Mouse (Mus musculus) embryo, embryonic 10.5 days (tissue): ENCODE data around the gene Tc2n.
A peak's percentile ranks its signal among the peaks of the same experiment; 100 is the strongest.
"Not testable (repeated sequence)": the region's sequence is repeated elsewhere in the genome, so short reads cannot be mapped to it uniquely, and the experiment has no call there.

ENCODE experiments used
- DNase-seq: peaks from one replicate; pipeline ENCODE4 v3.0.0-alpha.2; 2015; ENCODE audit warnings: low spot score

The Tc2n gene

GRCm38 (mm10) chr12:101718054-101718754 lies at the start of gene Tc2n:
Gene Tc2n, minus strand, starts transcription at chr12:101718523.
- DNase-seq, result peak; percentile 77

GRCm38 (mm10) chr12:101767306-101768053 lies 49.2 kb upstream of the Tc2n start:
- DNase-seq, result no peak

GRCm38 (mm10) chr12:101766228-101766852 lies 48.0 kb upstream of the Tc2n start:
- DNase-seq, result no peak

DNA sequence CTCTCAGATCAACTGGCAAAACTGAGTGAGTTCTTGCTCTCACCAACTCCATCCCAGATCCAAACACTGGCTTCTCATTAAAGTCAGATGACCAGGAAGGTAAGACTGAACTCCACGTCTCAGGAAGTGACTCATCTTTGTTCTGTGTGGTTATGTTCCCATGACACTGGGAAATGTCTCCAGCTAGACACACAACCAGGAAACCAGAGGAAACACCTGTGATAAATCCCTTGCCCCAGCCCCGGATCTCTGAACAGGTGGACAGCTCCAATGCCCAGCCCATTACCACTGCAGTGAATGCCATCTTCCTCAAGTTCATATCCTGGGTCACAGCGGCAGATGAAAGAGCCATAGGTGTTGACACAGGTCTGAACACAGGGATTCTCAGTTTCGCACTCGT lies 46.5 kb upstream of the Tc2n start:
- DNase-seq, result no peak

DNA sequence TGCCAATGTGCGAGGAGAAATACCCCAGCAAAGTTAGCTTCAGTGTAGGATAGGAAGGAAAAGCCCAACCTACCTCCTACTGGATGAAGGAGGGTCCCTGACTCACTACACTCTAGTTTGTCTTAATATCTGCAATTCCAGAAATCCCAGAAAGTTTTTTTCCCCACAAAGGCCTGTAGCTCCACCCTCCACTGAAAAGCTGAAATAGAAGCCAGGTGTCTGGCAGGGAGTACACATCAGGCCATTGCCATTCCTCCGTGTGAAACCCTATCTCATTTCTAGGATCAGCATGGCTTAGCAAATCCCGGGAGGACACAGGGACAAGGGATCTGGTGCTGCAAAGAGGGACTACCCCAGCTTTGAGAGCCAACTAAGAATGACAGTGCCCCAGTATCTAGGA lies 44.7 kb upstream of the Tc2n start:
- DNase-seq, result no peak

DNA sequence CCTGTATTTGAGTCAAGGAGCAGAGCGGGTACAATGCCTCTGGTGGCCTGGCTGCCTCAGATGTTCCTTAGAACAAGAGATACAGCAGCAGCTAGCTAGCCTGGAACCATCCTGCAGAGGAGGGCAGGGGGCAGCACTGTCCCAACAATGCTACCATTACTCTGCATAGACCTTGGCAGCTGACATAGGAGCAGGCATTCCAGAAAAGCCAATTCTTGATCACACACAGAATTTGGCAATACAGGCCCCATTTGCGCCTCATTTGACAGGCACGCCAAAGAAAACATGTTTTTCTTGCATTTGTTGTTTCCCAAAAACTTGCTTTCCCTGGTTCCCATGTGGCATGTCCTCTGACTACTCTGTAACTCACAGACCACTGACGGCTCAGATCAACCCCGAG lies 43.7 kb upstream of the Tc2n start:
- DNase-seq, result no peak

DNA sequence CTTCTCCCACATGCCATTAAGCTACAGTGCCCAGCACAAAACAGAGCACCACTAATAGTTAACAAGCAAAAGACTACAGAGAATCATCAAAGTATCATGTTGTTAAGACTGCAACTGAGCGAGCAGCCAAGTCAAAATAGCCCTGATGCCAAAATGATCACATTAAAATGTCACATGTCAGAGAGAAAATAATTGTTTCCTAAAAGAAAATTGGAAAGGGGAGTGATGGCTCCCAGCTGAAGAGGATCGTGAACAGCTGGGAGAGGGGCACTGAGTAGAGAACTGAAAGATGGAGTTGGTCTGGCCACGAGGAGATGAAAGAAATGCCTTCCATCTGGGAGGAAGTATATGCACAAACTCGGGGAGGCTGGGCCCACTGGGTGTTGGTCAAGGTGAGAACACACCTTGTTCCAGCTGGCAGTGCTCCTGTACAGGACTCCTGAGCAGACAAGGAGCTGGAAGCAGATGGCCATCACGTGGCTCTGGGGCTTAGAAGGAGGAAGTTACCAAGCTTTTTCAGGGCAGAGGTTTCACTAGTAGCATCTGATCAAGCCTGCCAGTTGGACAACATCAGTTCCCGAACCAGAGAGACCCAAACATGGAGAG lies 41.2 kb upstream of the Tc2n start:
- no peak for DNase-seq

GRCm38 (mm10) chr12:101758698-101759097 lies 40.4 kb upstream of the Tc2n start:
- DNase-seq, result no peak

- no peak for DNase-seq
Observed at GRCm38 (mm10) chr12:101742375-101742774, 24.1 kb upstream of the Tc2n start.

- no peak for DNase-seq
Observed at GRCm38 (mm10) chr12:101740486-101740885, 22.2 kb upstream of the Tc2n start.

DNA sequence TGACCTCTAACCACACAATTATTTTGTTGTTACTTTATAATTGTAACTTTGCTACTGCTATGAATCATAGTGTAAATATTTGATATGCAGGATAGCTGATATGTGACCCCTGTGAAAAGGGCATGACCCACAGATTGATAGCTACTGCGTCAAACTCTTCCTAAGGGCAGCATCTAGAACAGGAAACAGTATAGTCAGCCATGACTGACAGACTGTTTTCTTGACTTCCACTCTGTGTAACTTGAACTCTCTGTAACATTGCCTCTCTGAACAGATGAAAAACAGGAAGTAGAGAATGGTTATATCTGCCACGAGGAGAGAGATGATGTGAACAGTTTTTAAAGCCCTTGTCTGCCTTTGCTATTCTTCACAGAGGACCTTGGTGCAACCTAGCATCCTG lies 21.7 kb upstream of the Tc2n start:
- DNase-seq, result no peak

GRCm38 (mm10) chr12:101718755-101719150 lies 430 bp upstream of the Tc2n start:
- peak; percentile 49 for DNase-seq

- no peak for DNase-seq
Observed at GRCm38 (mm10) chr12:101699176-101699575, 19.1 kb downstream of the Tc2n start.

- DNase-seq, result no peak
Observed at GRCm38 (mm10) chr12:101696521-101696920, 21.8 kb downstream of the Tc2n start.

DNA sequence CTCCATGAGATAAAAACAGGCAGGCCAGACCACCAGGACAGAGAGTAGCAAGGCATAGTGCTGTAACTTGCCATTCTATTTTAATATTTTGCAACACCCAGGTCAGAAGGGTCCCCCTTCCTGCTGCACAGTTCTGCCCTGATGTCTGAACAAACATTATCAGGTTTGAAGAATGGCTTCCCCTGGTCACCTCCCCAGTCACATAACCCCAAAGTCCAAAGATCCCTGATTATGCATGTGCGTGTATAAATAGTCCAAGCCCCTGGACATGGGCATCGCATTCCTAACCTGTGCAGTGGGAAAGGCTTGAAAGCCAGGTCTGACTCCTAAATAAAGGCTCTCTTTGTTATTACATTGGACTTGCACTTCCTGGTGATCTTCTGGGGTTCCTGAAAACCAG lies 37.8 kb downstream of the Tc2n start:
- no peak for DNase-seq

- DNase-seq, result no peak
Observed at GRCm38 (mm10) chr12:101667502-101667901, 50.8 kb downstream of the Tc2n start.

DNA sequence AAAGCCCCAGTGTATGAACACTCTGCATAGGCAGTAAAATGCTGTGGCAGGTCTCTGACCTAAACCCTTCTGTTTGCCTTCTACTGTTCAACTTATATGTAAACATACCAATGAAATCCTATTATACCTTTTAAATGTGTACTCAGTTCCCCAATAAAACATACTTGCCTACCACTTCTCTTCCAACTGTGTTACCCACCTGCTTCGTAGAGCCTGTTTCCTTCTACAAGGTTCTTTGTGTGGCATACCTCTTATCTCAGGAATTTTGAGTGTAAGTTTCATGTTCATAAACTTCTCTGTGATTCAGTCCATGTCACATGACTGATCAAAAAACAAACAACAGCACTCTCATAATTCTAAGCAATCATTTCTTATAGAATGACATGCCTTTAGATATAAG lies 85.2 kb downstream of the Tc2n start:
- no peak for DNase-seq

DNA sequence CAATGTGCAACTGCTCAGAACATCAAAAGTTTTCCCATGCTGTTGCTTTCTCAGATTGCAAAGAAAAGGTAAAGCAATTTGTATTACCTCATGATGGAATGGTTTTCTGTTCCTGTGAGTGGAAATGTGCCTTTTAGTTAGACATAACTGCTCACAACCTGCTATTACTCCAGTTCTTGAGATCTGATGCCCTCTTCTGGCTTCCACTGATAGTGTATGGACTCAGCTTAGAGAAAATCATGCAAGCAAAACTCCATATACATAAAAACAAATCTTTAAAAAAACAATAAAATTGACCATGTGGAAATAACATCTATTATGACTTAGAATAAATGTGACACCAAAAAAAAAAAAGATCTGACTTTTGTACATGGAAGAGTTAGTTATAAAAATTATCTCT lies 111.7 kb downstream of the Tc2n start:
- not testable (repeated sequence) for DNase-seq
